Mouse (Mus musculus) CD4-positive, CD25-positive, alpha-beta regulatory T cell, adult 4 months (primary cell): Measurements from ENCODE around the gene Pigk. TPM values are rescaled to one million over a fixed set of nuclear protein-coding genes. Genes with fewer than 3 reads are reported as not detected.
"Not testable (repeated sequence)": the region's sequence is repeated elsewhere in the genome, so short reads cannot be mapped to it uniquely, and the experiment has no call there.

Experiments
- ATAC-seq: one replicate; pipeline ENCODE4 v1.8.0; 2017
- polyA plus RNA-seq, 2 experiments: library from polyadenylated mRNA; unstranded; fragments of 100-300 nt; shearing (Covaris generic); gene quantifications; one replicate each; pipeline ENCODE4 v1.2.1; 2017

Gene Pigk
- polyA plus RNA-seq, 2 experiments from 2014 or later, result 51.1 to 60.6 TPM

DNA sequence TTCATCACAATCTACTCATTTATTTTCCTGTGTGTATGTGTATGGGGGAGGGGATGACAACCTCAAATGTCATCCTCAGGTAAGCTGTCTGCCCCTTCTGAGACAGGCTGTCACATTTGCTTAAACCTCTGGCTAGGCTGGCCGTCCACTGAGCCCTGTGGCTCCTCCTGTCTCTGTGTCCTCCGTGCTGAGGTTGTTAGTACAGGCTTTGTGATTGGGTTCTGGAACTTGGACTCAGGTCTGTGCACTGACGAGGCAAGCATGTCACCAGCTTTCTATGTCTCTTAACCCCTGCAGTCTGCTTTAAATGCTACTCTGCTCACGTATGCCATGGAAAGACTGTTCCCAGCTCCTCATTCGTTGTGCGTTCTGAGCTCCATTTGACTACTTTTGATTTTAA is 62.5 kb downstream of the Pigk start:
- no peak for ATAC-seq

DNA sequence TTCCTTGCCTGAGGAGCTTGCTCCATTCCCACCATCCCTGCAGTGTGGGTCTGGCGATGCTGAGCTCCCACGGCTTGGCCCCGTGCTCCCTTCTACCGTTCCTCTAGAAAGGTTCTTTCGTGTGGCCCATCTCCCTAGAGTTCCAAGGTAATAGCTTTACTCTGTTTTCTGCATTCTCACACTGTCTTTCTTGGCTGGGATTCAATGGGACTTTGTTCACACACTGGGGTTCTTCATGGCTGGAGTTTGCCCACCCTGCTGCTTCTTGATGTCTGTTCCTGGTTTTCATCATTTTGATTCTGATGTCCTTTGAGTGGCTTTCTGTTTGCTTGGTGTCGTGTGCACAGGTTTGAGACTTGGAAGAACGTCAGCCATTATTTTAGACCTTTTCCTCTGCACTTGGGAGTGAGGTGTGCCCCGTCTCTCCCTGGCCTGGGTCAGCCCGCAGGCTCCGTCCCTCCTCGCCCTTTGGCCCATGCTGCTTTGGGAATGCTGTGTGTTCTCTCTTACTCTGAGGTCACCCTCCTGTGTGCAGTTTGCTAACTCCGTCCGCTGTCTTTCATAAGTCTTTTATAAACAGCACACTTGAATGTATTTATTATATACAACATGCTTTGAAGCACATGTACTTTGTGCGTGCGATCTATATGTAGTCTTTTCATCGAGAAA is 63.1 kb downstream of the Pigk start:
- no peak for ATAC-seq

DNA sequence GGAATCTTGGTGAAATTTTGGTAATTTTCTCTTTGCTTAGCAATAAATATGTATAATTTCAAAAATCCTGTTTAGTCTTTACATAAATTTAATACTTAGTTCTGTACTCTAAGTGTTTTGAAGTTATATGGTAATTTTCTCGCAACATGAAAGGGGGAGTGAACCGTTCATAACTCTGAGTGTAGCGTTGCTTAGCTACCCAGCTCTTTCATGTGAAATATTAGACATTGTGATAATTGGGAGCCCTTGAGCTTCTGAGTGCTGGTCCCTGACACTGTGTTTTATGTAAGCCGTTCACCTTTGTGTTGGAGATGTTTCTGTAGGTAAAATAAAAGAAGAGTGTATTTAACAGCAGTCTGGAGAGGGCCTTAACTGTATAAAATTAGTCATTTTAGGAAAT is 65.9 kb downstream of the Pigk start:
- ATAC-seq, result no peak

DNA sequence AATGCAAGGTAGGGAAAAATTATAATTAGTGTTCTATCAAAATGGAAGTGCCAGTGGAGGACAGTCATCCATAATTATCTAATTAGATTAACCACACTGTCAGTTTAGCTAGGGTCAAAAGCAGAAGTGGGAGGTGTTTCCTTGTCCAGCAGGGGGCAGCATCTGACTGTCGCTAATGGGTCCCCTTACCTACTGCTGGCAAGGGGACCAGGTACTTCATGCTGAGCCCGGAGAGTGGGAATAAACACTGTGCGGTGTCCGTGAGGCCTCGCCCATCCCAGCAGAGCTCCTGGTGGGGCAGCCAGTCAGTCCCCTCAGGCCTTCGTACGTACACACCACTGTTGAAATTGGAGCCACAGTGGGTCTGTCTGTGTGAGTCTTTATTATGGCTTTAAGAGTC is 69.9 kb downstream of the Pigk start:
- peak; percentile 82 for ATAC-seq

DNA sequence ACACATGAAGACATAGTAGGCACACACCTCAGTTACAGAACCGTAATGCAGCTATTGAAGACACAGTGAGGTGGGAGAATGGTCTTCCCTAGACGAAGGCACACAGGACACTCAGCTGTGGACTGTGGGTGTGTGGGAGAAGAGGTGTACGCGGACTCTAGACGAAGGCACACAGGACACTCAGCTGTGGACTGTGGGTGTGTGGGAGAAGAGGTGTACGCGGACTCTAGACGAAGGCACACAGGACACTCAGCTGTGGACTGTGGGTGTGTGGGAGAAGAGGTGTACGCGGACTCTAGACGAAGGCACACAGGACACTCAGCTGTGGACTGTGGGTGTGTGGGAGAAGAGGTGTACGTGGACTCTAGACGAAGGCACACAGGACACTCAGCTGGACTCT is 70.5 kb downstream of the Pigk start:
- ATAC-seq, result not testable (repeated sequence)

DNA sequence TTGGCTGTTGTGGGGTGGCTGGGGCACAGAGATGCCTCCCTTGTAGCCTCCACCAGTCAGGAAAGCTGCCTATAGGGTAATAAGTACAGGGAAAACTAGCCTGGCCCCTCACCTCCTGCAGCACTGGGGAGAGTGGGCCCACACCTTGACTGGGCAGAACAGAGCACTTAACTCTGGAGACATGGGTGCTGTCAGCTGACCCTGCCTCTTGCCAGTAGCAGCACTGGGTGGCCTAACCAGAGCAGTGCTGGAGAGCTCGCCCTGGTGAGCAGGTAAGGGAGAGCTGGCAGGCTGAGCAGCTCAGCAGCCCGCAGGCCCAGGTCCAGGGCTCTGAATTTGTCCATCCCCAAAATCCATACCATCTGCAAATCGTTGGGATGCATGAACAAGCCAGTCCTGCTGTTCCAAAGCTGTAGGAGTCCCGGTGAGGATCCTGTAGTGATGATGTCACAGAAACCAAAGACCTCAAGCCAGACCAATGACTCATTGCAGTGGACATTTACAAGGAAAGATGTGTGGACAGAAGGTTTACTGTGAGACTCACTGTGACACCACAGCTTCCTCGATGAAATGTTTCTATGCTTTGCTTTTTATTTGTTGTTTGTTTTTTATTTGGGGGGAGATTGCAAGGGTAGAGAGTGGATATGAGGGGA is 74.5 kb downstream of the Pigk start:
- not testable (repeated sequence) for ATAC-seq

DNA sequence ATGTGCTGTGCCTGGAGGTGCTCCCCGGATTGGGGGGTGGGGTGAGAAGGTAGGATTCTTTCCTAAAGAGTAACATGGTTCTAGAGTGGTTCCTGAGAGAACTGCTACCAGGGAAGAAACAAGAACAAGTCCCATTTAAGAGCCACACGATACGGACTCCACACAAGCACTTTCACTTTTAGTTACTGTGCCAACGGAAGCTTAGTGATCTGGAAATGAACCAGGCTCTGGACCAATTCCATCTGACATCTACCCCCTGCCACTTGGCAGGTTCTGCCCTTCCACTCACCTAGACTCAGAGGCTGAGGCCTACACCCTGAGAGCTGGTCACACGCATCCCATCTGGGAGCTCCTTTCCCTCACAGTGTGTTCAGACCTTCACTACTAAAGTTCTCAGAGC is 78.7 kb downstream of the Pigk start:
- peak; percentile 75 for ATAC-seq

DNA sequence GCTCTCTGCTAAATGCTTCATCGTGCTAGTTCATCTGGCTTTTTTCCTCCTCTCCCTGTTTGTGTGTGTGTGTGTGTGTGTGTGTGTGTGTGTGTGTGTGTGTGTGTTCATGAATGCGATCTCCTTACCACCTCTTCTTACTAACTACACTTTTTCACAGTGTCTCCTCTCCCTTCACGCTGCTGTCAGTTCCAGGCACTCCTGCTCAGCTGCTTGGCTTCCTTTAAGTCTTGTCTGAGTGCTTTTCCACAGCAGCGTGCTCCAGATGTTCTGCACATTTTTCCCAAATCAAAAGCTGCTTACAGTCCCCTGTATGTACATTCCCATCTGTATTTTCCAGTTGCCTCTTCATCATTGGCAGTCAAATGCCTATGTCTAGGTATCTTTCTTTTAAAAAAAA is 79.1 kb downstream of the Pigk start:
- ATAC-seq, result no peak

DNA sequence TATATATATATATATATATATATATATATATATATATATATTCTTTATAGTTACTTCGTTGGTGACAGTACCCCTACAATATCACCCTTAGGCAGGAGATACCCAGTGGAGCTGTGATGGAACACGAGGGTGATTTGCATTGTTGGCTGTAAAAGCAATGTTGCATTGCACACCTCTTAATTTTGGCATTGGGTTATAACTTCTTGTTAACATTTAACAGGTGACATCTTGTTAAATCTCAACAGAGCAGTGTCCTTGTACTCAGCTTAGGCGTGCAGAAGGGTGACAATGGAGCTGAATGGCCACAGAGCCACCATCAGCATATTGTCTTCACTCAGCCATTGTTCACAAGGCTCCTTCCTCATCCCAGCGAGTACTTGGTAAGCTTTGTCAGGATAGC is 82.3 kb downstream of the Pigk start:
- no peak for ATAC-seq

DNA sequence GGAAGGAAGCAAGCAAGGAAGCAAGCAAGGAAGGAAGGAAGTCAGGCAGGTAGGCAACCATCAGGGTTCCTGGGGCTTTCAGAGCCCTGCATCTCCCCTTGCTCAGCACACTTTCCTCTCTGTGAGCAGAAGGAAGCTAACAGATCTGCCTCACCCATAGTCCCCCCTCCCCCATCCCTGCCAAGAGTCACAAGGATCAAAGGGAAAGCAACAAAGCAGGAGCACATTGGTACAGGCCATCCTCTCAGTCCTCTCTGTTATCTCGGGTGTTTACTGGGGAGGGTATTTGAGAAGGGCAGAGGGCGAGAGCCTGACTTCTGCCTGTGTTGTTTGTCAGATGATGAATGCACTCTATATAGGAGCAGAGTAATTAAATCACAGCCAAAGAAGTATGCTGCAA is 83.5 kb downstream of the Pigk start:
- no peak for ATAC-seq

DNA sequence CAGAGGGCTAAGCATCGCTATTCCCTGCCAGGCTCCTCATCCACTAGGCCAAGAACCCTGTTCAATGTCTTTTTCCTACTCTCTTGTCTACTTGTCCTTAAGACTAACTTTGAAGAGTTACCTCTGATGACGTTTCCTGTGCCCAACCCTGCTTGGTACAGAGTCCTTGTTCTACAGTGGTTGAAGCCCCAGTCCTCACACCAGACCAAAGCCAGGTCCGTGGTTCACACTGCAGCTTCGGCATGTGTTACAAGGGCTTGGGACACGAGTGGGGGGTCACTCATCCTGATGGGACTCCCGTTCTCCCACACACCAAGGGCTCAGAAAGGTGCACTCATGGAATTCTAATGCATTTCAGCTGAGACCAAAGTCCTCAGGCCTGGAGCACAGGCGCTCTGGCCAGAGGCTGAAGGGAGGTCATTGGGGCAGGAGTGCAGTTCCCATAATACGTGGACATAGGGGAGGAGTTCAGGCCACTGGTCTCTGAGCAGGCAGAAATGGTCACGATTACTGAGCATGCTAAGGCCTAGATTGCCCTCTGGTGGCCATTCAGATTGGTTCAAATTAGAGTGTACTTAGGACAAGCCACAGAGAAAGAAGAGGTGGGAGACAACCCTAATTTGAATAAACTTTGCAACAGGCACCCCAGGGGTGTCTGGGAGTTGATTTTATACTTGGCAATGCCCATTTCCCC is 86.0 kb downstream of the Pigk start:
- peak; percentile 71 for ATAC-seq

DNA sequence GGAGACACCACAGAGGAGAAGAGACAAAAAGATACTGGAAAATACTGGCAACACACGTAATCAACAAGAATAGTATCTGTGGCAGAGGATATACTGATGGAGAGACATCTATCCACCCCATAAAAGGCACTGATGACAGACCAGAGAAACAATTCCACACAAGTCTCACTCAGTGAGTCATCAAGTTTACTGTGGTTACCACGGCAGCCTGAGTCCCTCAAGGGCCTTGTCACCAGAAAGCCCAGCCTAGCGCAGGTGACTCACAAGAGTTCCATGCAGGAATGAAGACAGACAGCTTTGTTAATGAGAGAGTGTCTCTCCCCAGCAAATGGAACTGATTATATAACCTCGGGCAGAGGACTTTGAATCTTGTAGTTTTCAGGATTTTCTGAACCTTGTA is 100.0 kb downstream of the Pigk start:
- no peak for ATAC-seq

DNA sequence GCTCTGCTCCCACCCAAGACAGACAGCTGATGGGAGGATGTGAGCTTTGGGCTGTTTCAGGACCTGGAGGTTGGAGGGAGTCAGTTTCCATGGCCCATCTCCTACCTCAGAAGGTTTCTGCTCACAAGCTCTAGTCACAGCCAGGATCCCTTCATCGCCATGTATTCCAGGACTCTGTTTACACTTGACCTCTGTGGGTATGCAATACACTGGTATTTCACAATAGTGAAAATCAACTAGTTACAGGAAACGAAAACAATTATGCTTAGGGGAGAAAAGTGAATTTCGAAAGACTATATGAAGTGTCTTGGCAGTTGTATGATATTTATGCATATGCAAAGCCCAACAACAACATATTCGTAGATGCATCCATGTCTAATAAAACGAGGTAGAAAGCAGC is 101.2 kb downstream of the Pigk start:
- ATAC-seq, result no peak

DNA sequence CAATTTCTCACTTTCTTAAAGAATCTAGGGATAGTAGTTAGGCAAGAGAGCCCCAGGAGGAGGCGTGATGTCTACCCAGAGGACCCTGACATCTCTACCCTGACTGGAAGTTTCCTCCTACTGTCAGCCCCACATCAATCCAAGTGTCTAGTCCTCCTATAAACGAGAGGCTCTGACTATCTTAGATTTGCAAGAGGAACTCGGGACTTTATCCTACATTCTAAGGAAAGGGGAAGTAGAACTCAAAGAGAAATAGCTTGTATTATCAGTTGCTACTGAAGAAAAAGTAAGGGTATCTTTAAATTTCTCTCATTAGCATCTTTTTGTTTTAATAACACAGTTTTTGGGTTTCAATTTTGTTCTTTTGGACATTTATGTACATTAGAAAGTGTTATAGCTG is 106.5 kb downstream of the Pigk start:
- ATAC-seq, result no peak

DNA sequence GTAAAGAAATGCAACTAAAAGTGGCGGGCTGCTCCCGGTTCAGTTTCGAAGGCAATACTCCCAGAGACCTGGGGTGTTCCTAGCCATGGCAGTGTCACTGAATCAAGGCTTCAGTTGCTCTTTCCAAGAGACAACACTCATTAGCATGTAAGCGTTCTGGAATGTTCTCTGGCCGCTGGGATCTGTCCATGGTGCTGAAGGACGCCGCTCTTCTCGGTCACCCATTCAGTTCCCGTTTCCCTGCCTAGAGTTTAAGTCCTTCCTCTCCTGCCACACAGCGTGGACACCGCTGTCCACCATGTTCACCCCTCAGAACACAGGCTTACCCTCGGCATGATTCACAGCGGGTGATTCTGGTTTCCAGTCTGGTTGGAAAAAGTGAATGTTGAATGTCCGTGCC is 107.3 kb downstream of the Pigk start:
- no peak for ATAC-seq

DNA sequence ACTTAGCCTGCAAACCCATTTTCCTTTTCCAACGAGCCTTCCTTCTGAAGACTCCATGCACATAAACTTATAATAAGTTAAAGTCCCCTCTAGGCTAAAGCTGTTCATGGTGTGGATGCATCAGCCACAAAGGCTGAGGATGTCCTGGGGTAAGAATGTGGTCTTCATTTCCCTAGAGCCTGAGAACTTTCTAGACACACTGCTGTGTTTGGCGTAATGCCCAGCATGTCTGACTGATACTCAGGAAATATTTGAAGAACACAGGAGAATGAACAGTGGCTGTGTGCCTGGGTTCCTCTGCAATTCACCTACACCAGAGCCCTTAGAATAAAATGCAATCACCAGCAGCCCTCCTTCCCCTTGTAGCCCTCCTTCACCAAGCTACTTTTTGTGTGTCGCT is 117.5 kb downstream of the Pigk start:
- no peak for ATAC-seq

DNA sequence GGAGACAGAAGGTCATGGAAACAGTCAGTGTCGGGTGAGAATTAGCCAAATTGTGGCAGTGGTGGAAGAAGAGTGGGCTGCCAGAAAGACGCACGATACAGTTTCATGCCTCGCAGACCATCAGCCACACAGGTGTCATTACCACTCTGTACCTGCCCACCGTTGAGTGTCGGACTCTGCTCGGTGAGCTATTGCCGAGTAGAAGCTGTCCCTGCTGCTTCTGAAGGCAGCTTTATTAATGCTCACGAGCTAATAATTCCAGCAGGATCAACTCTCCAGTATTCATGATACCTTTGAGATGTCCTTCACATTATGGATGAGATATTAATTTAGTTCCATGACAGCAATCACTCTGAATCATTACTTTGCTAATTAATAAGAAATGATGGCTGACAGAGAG is 118.1 kb downstream of the Pigk start:
- ATAC-seq, result no peak

DNA sequence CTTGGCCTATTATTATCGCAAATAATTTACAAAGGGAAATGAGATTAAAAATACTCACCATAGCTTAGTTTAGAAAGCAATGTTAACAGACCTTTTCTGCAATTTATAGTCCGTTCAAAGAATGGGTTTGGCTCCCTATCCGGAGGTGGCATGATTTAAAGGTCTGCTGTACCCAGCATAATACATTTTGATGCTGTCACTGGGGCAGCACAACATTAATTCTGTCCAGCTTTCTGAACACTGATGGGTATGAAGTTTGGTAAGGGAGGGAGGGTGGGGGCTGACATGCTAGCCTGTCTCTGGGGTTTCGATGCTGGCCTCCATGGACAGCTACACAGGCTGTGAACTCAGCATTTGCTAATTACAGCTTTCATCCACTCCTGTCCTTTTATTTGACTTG is 118.5 kb downstream of the Pigk start:
- no peak for ATAC-seq

DNA sequence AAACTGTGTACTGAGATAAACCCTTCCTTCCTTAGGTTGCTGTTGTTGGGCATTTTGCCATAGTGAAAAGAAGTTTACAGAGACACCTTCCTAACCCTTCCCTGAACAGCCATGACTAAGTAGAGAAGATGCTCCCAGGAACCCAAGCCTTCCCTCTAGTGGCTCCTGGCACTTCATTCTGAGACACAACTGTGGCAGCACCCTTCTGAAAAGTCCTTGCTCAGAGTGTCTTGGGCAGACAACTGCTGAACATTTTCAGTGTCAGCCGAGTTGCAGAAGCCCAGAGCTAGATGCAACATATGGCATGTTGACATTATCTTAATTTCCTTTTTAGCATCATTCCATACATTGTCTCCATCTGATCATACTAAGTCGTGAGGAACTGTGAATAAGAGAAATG is 123.5 kb downstream of the Pigk start:
- no peak for ATAC-seq

DNA sequence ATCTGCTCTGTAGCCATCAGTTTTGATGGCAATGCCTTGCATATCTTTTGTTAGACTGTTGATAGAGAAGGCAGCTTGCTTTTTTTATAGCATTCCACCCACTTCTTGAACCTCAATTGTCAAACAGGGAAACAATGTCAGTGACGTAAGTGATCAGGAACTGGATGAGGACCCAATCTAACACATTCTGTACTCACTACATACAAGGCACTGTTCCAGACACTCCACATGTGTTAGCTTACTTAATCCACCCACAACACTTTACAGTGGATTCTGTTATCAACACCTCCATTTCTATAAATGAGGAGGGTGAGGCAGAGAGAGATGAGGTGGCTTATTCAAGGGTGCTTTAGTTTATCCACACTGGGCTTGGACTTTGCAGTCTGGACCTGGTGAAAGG is 124.0 kb downstream of the Pigk start:
- ATAC-seq, result no peak

DNA sequence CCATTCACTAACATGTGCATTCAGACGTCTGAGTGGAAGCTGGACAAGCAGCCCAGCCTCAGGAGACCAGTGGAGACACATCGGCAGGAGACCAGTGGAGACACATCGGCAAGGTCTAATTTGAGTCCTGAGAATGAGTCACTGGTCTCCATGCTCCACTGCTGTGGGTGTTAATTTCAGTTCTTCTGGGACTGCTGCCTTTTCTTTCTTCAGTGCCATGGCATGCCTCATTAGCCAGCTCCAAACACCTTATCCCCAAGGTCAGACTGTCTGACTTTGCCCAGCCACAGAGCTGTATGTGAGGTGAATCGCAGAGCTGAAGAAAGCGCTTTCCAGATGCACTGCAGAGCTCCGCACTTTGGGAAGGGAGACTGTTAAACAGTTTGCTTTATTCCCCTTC is 127.4 kb downstream of the Pigk start:
- no peak for ATAC-seq

DNA sequence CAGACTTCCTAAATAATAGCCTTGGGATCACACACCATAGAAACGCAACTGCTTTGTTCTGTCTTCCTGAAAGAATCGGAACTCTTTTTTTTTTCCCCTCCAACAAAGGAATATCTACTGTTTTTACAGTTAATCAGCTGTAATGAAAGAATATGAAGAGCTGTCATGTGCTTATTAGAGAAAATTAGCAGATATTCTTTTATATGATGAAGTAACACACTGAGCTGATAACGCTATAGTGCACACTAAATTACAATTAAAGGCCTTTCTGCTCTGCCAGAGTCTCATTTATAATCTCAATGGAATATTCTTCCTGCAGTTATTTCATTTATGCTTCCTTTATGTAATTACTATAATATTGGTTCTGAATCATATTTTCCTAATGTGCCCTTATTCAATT is 128.7 kb downstream of the Pigk start:
- ATAC-seq, result no peak

DNA sequence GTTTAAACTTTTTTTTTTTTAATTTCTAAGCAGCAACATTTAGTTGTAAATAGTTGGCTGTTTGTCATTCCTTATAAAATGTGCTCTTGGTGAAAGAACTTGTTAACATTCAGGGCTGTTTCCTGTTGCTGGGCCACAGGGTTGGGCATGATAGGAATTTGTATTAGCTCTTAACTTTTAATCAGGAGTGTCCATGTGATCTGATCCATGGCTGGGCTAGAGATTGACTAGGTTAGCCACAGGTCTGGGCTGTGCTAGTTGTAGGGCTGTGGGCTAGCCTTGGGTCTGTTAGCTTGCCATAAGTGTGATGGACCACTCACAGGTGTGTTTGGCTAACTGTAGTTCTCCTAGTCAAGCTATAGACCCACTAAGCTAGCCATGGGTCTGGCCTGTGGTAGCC is 130.0 kb downstream of the Pigk start:
- ATAC-seq, result no peak

DNA sequence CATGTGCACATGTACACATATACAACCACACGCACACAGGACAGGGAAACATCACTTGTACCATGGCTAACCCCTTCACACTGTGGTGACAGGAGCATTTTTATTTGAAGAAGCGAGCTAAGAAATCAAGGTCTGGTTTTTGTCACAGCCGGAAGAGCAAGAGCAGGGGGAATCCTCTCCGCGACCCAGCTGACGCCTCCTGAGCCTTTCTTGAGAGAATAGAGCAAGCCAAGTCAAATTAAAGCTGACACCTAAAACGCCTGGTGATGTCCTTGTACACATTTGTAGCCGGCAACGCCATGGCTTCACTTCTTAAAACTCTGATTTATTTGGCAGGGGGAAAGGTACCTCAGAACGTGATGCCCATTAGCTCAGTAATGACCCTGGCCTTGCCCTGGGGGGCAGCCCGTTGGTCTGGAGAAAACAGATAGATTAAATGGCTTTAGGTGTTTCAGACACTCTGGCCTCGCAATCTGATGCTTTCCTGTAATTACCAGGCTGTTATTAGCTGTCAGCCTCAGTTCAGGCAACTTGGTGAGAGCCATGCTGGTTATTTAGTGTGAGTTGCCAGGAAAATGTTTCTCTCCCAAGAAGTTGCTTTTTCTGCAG is 141.2 kb downstream of the Pigk start:
- ATAC-seq, result no peak
